Mouse (Mus musculus) liver, adult 2 months (tissue): ENCODE data around the gene Pmm2.

Source experiments
- CTCF ChIP-seq: fragments of 200-500 bp; IDR thresholded peaks from 2 replicates; pipeline ENCODE4 v1.5.1; 2011; ENCODE audit warnings: low read depth, low read length, control low read depth
- POLR2A ChIP-seq: fragments of 200-500 bp; IDR thresholded peaks from 2 replicates; pipeline ENCODE4 v1.6.1; 2011; ENCODE audit warnings: low read length, control low read depth; ENCODE audit not compliant: insufficient read depth; ENCODE audit errors: extremely low read depth

DNA sequence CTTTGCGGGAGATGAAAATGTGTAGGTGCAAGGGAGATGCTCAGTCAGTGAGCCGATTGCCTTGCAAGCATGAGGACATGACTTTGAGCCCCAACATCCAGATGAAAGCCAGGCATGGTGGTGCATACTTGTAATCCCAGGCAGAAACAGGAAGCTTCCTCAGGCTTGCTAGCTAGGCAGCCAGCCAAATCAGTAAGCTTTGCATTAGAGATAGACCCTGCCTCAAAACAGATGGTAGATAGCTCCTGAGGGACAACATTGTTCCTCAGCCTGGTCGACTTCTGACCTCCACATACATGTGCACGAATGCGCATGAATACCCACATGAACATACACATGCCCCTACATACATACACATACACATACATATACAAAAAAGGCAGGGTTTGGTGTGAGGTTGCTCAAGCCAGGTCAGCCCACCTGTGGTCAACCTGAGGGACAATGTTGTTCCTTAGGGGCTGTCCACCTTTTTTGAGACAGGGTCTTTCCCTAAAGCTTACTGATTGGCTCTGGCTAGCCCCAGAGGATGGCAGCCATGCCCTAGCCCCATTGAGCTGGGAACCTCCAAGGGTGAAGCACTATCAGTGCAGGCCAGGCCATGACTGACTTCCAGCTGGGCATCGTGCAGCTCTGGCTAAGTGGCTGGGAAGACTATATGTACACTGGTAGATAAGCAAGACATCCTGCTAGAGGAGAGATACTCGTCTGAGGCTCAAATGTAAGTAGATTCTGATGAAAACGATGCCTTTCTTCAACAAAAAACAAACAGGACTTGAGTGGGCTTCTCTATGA, 25.1 kb upstream of the Pmm2 start:
- TF ChIP-seq CTCF (no peak), POLR2A (no peak)
